Mouse (Mus musculus): Measurements from ENCODE around the gene Hspb6.
A peak's percentile ranks its signal among the peaks of the same experiment; 100 is the strongest.

DNA sequence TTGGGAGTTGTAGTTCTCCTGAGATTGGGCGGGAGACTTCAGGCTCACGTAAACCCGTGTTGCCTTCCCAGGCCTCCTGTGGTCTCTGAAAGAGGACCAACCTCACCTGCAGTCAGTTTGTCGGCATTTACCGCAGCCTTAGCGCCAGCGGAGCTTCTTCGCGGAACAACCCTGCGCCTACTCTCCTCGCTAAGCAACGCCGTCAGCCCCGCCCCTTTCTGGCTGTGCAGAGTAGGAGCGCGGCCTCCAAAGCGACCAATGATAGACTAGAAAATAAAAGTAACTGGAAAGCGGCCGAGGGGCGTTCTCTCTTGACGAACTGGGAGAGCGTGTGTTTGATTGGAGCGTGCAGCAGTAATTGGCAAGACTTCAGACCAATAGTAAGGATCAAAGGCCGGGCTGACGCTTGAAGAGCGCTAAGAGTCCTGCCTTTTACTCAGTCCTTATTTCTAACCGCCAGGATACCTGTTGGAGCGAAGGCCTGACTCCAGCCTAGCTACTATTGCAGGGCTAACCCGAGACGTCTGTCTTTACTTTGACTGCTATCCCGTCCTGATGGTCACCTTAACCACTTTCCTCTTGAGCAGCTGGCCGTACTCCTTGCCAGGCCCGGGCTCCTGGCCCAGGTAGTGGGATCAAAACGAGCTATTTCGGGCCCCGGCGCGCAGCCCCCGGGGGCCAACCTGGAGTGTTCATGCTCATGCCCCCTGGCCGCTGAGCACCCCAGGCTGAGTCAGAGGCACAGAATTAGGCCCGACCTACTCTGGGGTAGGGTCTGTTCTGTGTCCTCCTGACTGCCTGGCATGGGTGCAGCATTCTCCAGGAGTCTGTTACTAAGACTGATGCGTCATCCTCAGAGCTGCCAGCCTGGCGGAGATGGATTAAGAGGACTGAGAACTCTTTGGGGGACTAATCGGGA is at the start of gene Hspb6, which contains the start of gene Proser3:
- TF ChIP-seq POLR2A (IDR thresholded peaks at IDR 0.05; ENCODE audit: borderline replicate concordance, extremely low read depth, insufficient read depth, insufficient read length, poor library complexity, severe bottlenecking) (peak; percentile 23; the same call in 1 of the 2 replicates), CTCF (IDR thresholded peaks at IDR 0.05; ENCODE audit: borderline replicate concordance, extremely low read depth, insufficient read depth, insufficient read length) (no peak)

Data from brain, embryonic 14.5 days (tissue).